Mouse (Mus musculus) C2C12 (cell line): ENCODE measurements at regions not wholly inside any gene's neighbourhood (a gene's known extent, or its start where the extent isn't known, plus 50 kb on each side); places are given as distances from the start of the nearest gene placed in this dataset.

Source experiments
- H3K27me3 ChIP-seq: one replicate; pipeline ENCODE4 v1.6.1; 2011; ENCODE audit not compliant: control insufficient read depth, insufficient read depth, insufficient read length
- H3K36me3 ChIP-seq: one replicate; pipeline ENCODE4 v1.6.1; 2011; ENCODE audit not compliant: control insufficient read depth, insufficient read depth
- H3K4me3 ChIP-seq: one replicate; pipeline ENCODE4 v1.5.1; 2011; ENCODE audit warnings: mild to moderate bottlenecking, control low read depth; ENCODE audit not compliant: poor library complexity, insufficient read depth, severe bottlenecking
- H3K79me2 ChIP-seq: one replicate; pipeline ENCODE4 v1.6.1; 2011; ENCODE audit not compliant: control insufficient read depth, insufficient read depth
- H3K79me3 ChIP-seq: one replicate; pipeline ENCODE4 v1.6.1; 2011; ENCODE audit warnings: low read depth, control low read depth
- H3ac ChIP-seq: one replicate; pipeline ENCODE3; 2011; ENCODE audit warnings: low read depth; ENCODE audit not compliant: control insufficient read depth, insufficient read length
- CEBPB ChIP-seq: IDR thresholded peaks from one replicate; pipeline ENCODE4 v1.6.1; 2011; ENCODE audit warnings: low read depth, mild to moderate bottlenecking, control low read depth, moderate library complexity
- CTCF ChIP-seq: IDR thresholded peaks from one replicate; pipeline ENCODE4 v1.5.1; 2011; ENCODE audit not compliant: control insufficient read depth, insufficient read depth, insufficient read length
- FOSL1 ChIP-seq: IDR thresholded peaks from one replicate; pipeline ENCODE4 v1.8.0; 2011; ENCODE audit warnings: mild to moderate bottlenecking, low read length; ENCODE audit not compliant: poor library complexity, insufficient read depth, severe bottlenecking
- MAX ChIP-seq: IDR thresholded peaks from one replicate; pipeline ENCODE4 v1.6.1; 2011; ENCODE audit warnings: mild to moderate bottlenecking, control low read depth
- MYOD1 ChIP-seq: IDR thresholded peaks from one replicate; pipeline ENCODE4 v1.6.1; 2011; ENCODE audit warnings: low read depth; ENCODE audit not compliant: control insufficient read depth, insufficient read length
- MYOG ChIP-seq: IDR thresholded peaks from one replicate; pipeline ENCODE4 v1.6.1; 2011; ENCODE audit not compliant: control insufficient read depth, insufficient read length; ENCODE audit errors: extremely low read depth
- USF1 ChIP-seq: IDR thresholded peaks from one replicate; pipeline ENCODE4 v1.6.1; 2011; ENCODE audit warnings: low read depth, mild to moderate bottlenecking, control low read depth, moderate library complexity

GRCm38 (mm10) chr2:166383356-166383755 lies 227.9 kb upstream of the Sulf2 start:
- no peaks in the 10 kb centered on the region for H3K27me3 ChIP-seq
- no peaks in the 10 kb centered on the region for H3K79me3 ChIP-seq
- H3K79me2 ChIP-seq = no peaks in the 10 kb centered on the region
- H3ac ChIP-seq = no peak overlapping the region
- no peaks in the 10 kb centered on the region for H3K36me3 ChIP-seq
- no peak overlapping the region for H3K4me3 ChIP-seq
- TF ChIP-seq MYOD1 = no peak
- TF ChIP-seq USF1 = no peak
- TF ChIP-seq MAX = no peak
- TF ChIP-seq CTCF = no peak
- TF ChIP-seq FOSL1 = no peak
- TF ChIP-seq MYOG = no peak
- no peak for TF ChIP-seq CEBPB

- TF ChIP-seq CTCF = no peak
- H3K27me3 ChIP-seq = no peaks in the 10 kb centered on the region
- H3ac ChIP-seq = no peak overlapping the region
- no peaks in the 10 kb centered on the region for H3K79me2 ChIP-seq
- H3K4me3 ChIP-seq = no peak overlapping the region
- H3K36me3 ChIP-seq = no peaks in the 10 kb centered on the region
- H3K79me3 ChIP-seq = no peaks in the 10 kb centered on the region
Observed at GRCm38 (mm10) chr2:166382180-166382579, 226.7 kb upstream of the Sulf2 start.

- Histone ChIP-seq H3K79me2 (no peaks in the 10 kb centered on the region), H3K4me3 (no peak overlapping the region), H3ac (no peak overlapping the region), H3K27me3 (no peaks in the 10 kb centered on the region), H3K79me3 (no peaks in the 10 kb centered on the region), H3K36me3 (no peaks in the 10 kb centered on the region)
- TF ChIP-seq USF1 = no peak
- TF ChIP-seq CTCF = no peak
- no peak for TF ChIP-seq MYOG
- TF ChIP-seq MAX = no peak
- TF ChIP-seq MYOD1 = no peak
- no peak for TF ChIP-seq CEBPB
- no peak for TF ChIP-seq FOSL1
Observed at GRCm38 (mm10) chr2:166380854-166381253, 225.4 kb upstream of the Sulf2 start.

GRCm38 (mm10) chr2:166378325-166378724 lies 222.9 kb upstream of the Sulf2 start:
- H3K79me2 ChIP-seq = no peaks in the 10 kb centered on the region
- no peak for TF ChIP-seq MAX
- no peak for TF ChIP-seq MYOG
- TF ChIP-seq CEBPB = no peak
- no peak for TF ChIP-seq CTCF
- TF ChIP-seq USF1 = no peak
- TF ChIP-seq MYOD1 = no peak
- no peak for TF ChIP-seq FOSL1
- no peak overlapping the region for H3K4me3 ChIP-seq
- no peaks in the 10 kb centered on the region for H3K27me3 ChIP-seq
- no peaks in the 10 kb centered on the region for H3K36me3 ChIP-seq
- no peaks in the 10 kb centered on the region for H3K79me3 ChIP-seq
- no peak overlapping the region for H3ac ChIP-seq

- Histone ChIP-seq H3K36me3 (no peaks in the 10 kb centered on the region), H3ac (no peak overlapping the region), H3K27me3 (no peaks in the 10 kb centered on the region), H3K4me3 (no peak overlapping the region), H3K79me2 (no peaks in the 10 kb centered on the region), H3K79me3 (no peaks in the 10 kb centered on the region)
- TF ChIP-seq MYOG = no peak
- no peak for TF ChIP-seq MAX
- no peak for TF ChIP-seq FOSL1
- TF ChIP-seq USF1 = no peak
- TF ChIP-seq CTCF = no peak
- TF ChIP-seq CEBPB = no peak
- no peak for TF ChIP-seq MYOD1
Observed at GRCm38 (mm10) chr2:166377329-166377728, 221.9 kb upstream of the Sulf2 start.

- H3K79me3 ChIP-seq = no peaks in the 10 kb centered on the region
- no peaks in the 10 kb centered on the region for H3K36me3 ChIP-seq
- no peak overlapping the region for H3ac ChIP-seq
- TF ChIP-seq CEBPB = no peak
- no peak for TF ChIP-seq MAX
- no peak for TF ChIP-seq MYOD1
- TF ChIP-seq MYOG = no peak
- no peak for TF ChIP-seq USF1
- no peak for TF ChIP-seq FOSL1
- no peak for TF ChIP-seq CTCF
- no peaks in the 10 kb centered on the region for H3K79me2 ChIP-seq
- no peaks in the 10 kb centered on the region for H3K27me3 ChIP-seq
- H3K4me3 ChIP-seq = no peak overlapping the region
Observed at GRCm38 (mm10) chr2:166375639-166376038, 220.2 kb upstream of the Sulf2 start.
